Mouse (Mus musculus): Measurements from ENCODE around the gene Lpxn. TPM values are rescaled to one million over a fixed set of nuclear protein-coding genes. Genes with fewer than 3 reads are reported as not detected.

Lpxn gene
- polyA plus RNA-seq, 1 experiment: 0.11 TPM

- no peak overlapping the region for H3K4me3 ChIP-seq (ENCODE audit: insufficient read depth, poor library complexity, severe bottlenecking)
- H3K27me3 ChIP-seq (ENCODE audit: control insufficient read depth, insufficient read depth, insufficient read length): no peaks in the 10 kb centered on the region
- H3ac ChIP-seq (ENCODE audit: control insufficient read depth, insufficient read length, low read depth): no peak overlapping the region
- H3K79me2 ChIP-seq (ENCODE audit: control insufficient read depth, insufficient read depth): peaks cover 56% of the 10 kb centered on the region
- H3K79me3 ChIP-seq (ENCODE audit: low read depth): peaks cover 22% of the 10 kb centered on the region
- H3K36me3 ChIP-seq (ENCODE audit: control insufficient read depth, insufficient read depth): peaks cover 93% of the 10 kb centered on the region
- TF ChIP-seq CEBPB (IDR thresholded peaks at IDR 0.05; ENCODE audit: low read depth) (no peak), MYOD1 (IDR thresholded peaks at IDR 0.05; ENCODE audit: control insufficient read depth, insufficient read length, low read depth) (no peak), MAX (IDR thresholded peaks at IDR 0.05) (no peak), FOSL1 (IDR thresholded peaks at IDR 0.05; ENCODE audit: insufficient read depth, low read length, poor library complexity, severe bottlenecking) (no peak), USF1 (IDR thresholded peaks at IDR 0.05; ENCODE audit: low read depth) (no peak), MYOG (IDR thresholded peaks at IDR 0.05; ENCODE audit: control insufficient read depth, extremely low read depth, insufficient read length) (no peak)
These were observed 25.1 kb upstream of the Lpxn start for GRCm38 (mm10) chr19:12770888-12771287.

- H3K79me3 ChIP-seq (ENCODE audit: low read depth): peaks cover 76% of the 10 kb centered on the region
- TF ChIP-seq MYOG (IDR thresholded peaks at IDR 0.05; ENCODE audit: control insufficient read depth, extremely low read depth, insufficient read length) (no peak), MAX (IDR thresholded peaks at IDR 0.05) (no peak), FOSL1 (IDR thresholded peaks at IDR 0.05; ENCODE audit: insufficient read depth, low read length, poor library complexity, severe bottlenecking) (no peak), USF1 (IDR thresholded peaks at IDR 0.05; ENCODE audit: low read depth) (no peak), MYOD1 (IDR thresholded peaks at IDR 0.05; ENCODE audit: control insufficient read depth, insufficient read length, low read depth) (no peak), CEBPB (IDR thresholded peaks at IDR 0.05; ENCODE audit: low read depth) (no peak), CTCF (IDR thresholded peaks at IDR 0.05; ENCODE audit: control insufficient read depth, insufficient read depth, insufficient read length) (no peak)
- no peak overlapping the region for H3ac ChIP-seq (ENCODE audit: control insufficient read depth, insufficient read length, low read depth)
- H3K79me2 ChIP-seq (ENCODE audit: control insufficient read depth, insufficient read depth): peaks cover 93% of the 10 kb centered on the region
- H3K27me3 ChIP-seq (ENCODE audit: control insufficient read depth, insufficient read depth, insufficient read length): no peaks in the 10 kb centered on the region
- no peak overlapping the region for H3K4me3 ChIP-seq (ENCODE audit: insufficient read depth, poor library complexity, severe bottlenecking)
- H3K36me3 ChIP-seq (ENCODE audit: control insufficient read depth, insufficient read depth): peaks cover 59% of the 10 kb centered on the region
These were observed 15.6 kb upstream of the Lpxn start for GRCm38 (mm10) chr19:12780437-12780836.

GRCm38 (mm10) chr19:12786803-12787395, 9.1 kb upstream of the Lpxn start:
- peaks cover 100% of the 10 kb centered on the region for H3K79me2 ChIP-seq (ENCODE audit: control insufficient read depth, insufficient read depth)
- peaks cover 100% of the 10 kb centered on the region for H3K79me3 ChIP-seq (ENCODE audit: low read depth)
- H3K27me3 ChIP-seq (ENCODE audit: control insufficient read depth, insufficient read depth, insufficient read length): no peaks in the 10 kb centered on the region
- no peak overlapping the region for H3ac ChIP-seq (ENCODE audit: control insufficient read depth, insufficient read length, low read depth)
- H3K36me3 ChIP-seq (ENCODE audit: control insufficient read depth, insufficient read depth): peaks cover 42% of the 10 kb centered on the region
- no peak for TF ChIP-seq MYOG (IDR thresholded peaks at IDR 0.05; ENCODE audit: control insufficient read depth, extremely low read depth, insufficient read length)
- TF ChIP-seq FOSL1 (IDR thresholded peaks at IDR 0.05; ENCODE audit: insufficient read depth, low read length, poor library complexity, severe bottlenecking): no peak
- TF ChIP-seq CEBPB (IDR thresholded peaks at IDR 0.05; ENCODE audit: low read depth): no peak
- TF ChIP-seq MAX (IDR thresholded peaks at IDR 0.05): no peak
- TF ChIP-seq CTCF (IDR thresholded peaks at IDR 0.05; ENCODE audit: control insufficient read depth, insufficient read depth, insufficient read length): no peak
- TF ChIP-seq MYOD1 (IDR thresholded peaks at IDR 0.05; ENCODE audit: control insufficient read depth, insufficient read length, low read depth): no peak
- no peak for TF ChIP-seq USF1 (IDR thresholded peaks at IDR 0.05; ENCODE audit: low read depth)
- H3K4me3 ChIP-seq (ENCODE audit: insufficient read depth, poor library complexity, severe bottlenecking): no peak overlapping the region

GRCm38 (mm10) chr19:12787721-12788120, 8.3 kb upstream of the Lpxn start:
- no peak overlapping the region for H3ac ChIP-seq (ENCODE audit: control insufficient read depth, insufficient read length, low read depth)
- TF ChIP-seq MYOD1 (IDR thresholded peaks at IDR 0.05; ENCODE audit: control insufficient read depth, insufficient read length, low read depth): no peak
- no peak for TF ChIP-seq CTCF (IDR thresholded peaks at IDR 0.05; ENCODE audit: control insufficient read depth, insufficient read depth, insufficient read length)
- TF ChIP-seq FOSL1 (IDR thresholded peaks at IDR 0.05; ENCODE audit: insufficient read depth, low read length, poor library complexity, severe bottlenecking): no peak
- TF ChIP-seq USF1 (IDR thresholded peaks at IDR 0.05; ENCODE audit: low read depth): no peak
- no peak for TF ChIP-seq MAX (IDR thresholded peaks at IDR 0.05)
- no peak for TF ChIP-seq MYOG (IDR thresholded peaks at IDR 0.05; ENCODE audit: control insufficient read depth, extremely low read depth, insufficient read length)
- no peak for TF ChIP-seq CEBPB (IDR thresholded peaks at IDR 0.05; ENCODE audit: low read depth)
- H3K79me3 ChIP-seq (ENCODE audit: low read depth): peaks cover 100% of the 10 kb centered on the region
- peaks cover 100% of the 10 kb centered on the region for H3K79me2 ChIP-seq (ENCODE audit: control insufficient read depth, insufficient read depth)
- H3K36me3 ChIP-seq (ENCODE audit: control insufficient read depth, insufficient read depth): peaks cover 48% of the 10 kb centered on the region
- H3K4me3 ChIP-seq (ENCODE audit: insufficient read depth, poor library complexity, severe bottlenecking): no peak overlapping the region
- no peaks in the 10 kb centered on the region for H3K27me3 ChIP-seq (ENCODE audit: control insufficient read depth, insufficient read depth, insufficient read length)

- H3ac ChIP-seq (ENCODE audit: control insufficient read depth, insufficient read length, low read depth): no peak overlapping the region
- H3K79me2 ChIP-seq (ENCODE audit: control insufficient read depth, insufficient read depth): peaks cover 78% of the 10 kb centered on the region
- peaks cover 49% of the 10 kb centered on the region for H3K36me3 ChIP-seq (ENCODE audit: control insufficient read depth, insufficient read depth)
- peaks cover 72% of the 10 kb centered on the region for H3K79me3 ChIP-seq (ENCODE audit: low read depth)
- H3K4me3 ChIP-seq (ENCODE audit: insufficient read depth, poor library complexity, severe bottlenecking): no peak overlapping the region
- no peak for TF ChIP-seq MYOG (IDR thresholded peaks at IDR 0.05; ENCODE audit: control insufficient read depth, extremely low read depth, insufficient read length)
- no peak for TF ChIP-seq CEBPB (IDR thresholded peaks at IDR 0.05; ENCODE audit: low read depth)
- TF ChIP-seq CTCF (IDR thresholded peaks at IDR 0.05; ENCODE audit: control insufficient read depth, insufficient read depth, insufficient read length): no peak
- H3K27me3 ChIP-seq (ENCODE audit: control insufficient read depth, insufficient read depth, insufficient read length): no peaks in the 10 kb centered on the region
These were observed 3.6 kb upstream of the Lpxn start for GRCm38 (mm10) chr19:12792374-12792773.

All from C2C12 (cell line).